8 mouse cellular contexts compared by ENCODE assay signal in the genomic region with DNA sequence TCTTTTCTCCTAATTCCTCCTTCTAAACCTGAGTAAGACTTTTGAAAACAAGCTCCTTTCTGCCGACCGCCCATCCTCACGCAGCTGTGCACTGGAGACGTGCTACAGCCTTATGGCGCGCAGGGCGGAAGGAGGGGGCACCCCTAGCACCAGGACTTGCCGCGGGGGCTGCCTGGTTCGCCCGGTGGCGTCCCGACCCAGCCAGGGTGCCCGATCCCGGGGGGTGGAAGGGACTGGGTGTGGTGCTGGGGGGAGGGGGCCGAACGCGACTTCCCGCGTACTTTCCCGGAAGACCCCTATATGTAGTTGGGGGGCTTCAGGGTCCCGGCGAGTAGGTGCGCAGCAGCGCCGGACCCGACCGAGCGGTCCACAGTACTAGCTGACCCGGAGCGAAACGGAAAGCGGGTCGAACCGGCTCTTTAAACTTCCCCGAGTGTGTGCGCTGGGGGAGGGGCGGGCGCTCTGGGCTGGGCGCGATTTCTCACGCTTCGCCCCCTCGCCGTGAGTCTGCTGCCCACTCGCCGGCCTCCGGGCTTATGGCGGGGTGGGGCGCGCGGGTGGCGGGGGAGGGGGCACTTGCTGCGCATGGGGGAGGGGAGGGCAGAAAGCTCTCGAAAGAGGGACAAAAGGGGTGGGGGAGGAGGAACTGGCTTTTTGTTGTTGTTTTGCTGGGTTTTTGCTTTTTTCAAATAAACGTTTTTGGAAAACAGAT. TPM values are rescaled to one million over a fixed set of nuclear protein-coding genes. Genes with fewer than 3 reads are reported as not detected.
DNase-seq lines count a peak whose midpoint lies in the region; ATAC-seq lines count a peak whose summit lies in the region.

No protein-coding gene starts in this region.

- peak overlapping the region; percentile 77 for H3K4me2 ChIP-seq in hindbrain, embryonic 13.5 days

- no peaks in the 10 kb centered on the region for H3K36me3 ChIP-seq in hindbrain, embryonic 13.5 days

- peak; percentile 31 for ATAC-seq in hindbrain, embryonic 13.5 days (ENCODE audit: low FRiP score)

- H3K9me3 ChIP-seq in hindbrain, embryonic 13.5 days, result no peaks in the 10 kb centered on the region

- under 1% methylated on average over 49 of the region's 56 CpGs for WGBS in hindbrain, embryonic 13.5 days

- H3K27me3 ChIP-seq in hindbrain, embryonic 13.5 days, result no peaks in the 10 kb centered on the region

- peaks cover 48% of the 10 kb centered on the region for H3K4me1 ChIP-seq in hindbrain, embryonic 13.5 days (replicated peaks)

- peak overlapping the region; percentile 99 for H3K9ac ChIP-seq in hindbrain, embryonic 13.5 days

- peak overlapping the region; percentile 100 for H3K27ac ChIP-seq in hindbrain, embryonic 13.5 days

- DNase-seq in R1 (ENCODE audit: low read depth, low spot score), result peak; percentile 71
- DNase-seq in cerebellum, postnatal 10 days, result peak; percentile 90 to 92
- DNase-seq in frontal cortex, postnatal 36 days (ENCODE audit: low spot score in 2 of 2), result peak; percentile 68 to 73
- peak; percentile 78 to 80 for DNase-seq in layer of hippocampus, postnatal 36 days
- DNase-seq in lung, postnatal 36 days, result peak; percentile 86
- DNase-seq in right cerebral cortex, adult 18-20 months, result peak; percentile 76
- DNase-seq in urinary bladder, postnatal 25 days (ENCODE audit: low spot score), result peak; percentile 80

- peak overlapping the region; percentile 87 for H3K4me3 ChIP-seq in hindbrain, embryonic 13.5 days

RNA-seq across cellular contexts. Expression of gene Anp32a, which starts 2.3 kb away (rescaled TPM):
- 149 and 172 TPM in 2 replicates for polyA plus RNA-seq in hindbrain, embryonic 13.5 days (2015; fragmentation: Nextera tagmentation; extraction: Ambion mirVana)
- 100 to 1,000 TPM; 334 to 351 TPM for total RNA-seq in layer of hippocampus, postnatal 36 days (2021)

Comparison
In these comparisons a context has a peak if more than half of its experiments do, and no peak if none do; other contexts are left out.
1. Peak in every context shown above with its lines: DNase-seq, ATAC-seq, H3K4me3 ChIP-seq and H3K27ac ChIP-seq.